14 mouse cellular contexts compared by ENCODE assay signal in the genomic region with DNA sequence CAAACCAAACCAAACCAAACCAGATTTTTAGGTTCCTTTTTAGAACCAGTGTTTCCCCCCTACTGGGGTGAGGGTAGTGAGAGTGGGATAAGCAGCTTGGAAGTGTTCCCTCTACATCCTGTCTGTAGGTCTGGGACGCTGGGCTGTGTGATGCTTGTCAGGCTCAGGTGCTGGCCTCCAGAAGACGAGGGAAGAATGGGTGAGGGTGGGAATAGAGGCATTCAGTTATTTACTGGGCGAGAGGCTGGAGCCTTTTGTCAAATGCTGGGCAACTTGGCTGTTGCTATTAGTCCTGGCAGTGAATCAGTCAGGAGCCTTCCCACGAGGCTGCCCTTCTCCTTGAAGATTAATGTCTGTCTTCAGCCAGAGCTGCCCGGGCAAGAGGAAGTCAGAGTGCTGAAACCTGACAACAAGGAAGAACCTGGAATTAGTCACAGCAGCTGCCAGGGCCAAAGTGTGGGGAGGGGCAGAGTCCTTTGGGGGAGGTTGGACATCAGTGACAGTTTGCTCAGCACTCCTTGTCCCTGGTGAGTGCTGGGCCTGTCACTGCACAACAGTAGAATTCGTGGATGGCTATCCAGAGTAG.
DNase-seq lines count a peak whose midpoint lies in the region; ATAC-seq and TF ChIP-seq lines count a peak whose summit lies in the region.
"Had no signal": no experiment of that assay in that cellular context is flagged by ENCODE, and none has a peak within 500 bp of the region (broad histone marks: within the 10 kb centered on the region; RNA-seq: fewer than 3 reads in every experiment).

No protein-coding gene starts in this region.

- H3K4me1 ChIP-seq in neural tube, embryonic 13.5 days (replicated peaks) = peaks cover 3% of the 10 kb centered on the region; the same call in 1 of the 2 replicates
- H3K4me1 ChIP-seq in liver, postnatal 0 days (ENCODE audit: insufficient read depth) = no peaks in the 10 kb centered on the region
- H3K4me1 ChIP-seq: forebrain, embryonic 13.5 days had no signal

- WGBS in neural tube, embryonic 13.5 days = 26% methylated on average over 6 of the region's 6 CpGs
- 43% methylated on average over 6 of the region's 6 CpGs for WGBS in liver, postnatal 0 days (ENCODE audit: insufficient replicate concordance)

- TF ChIP-seq EP300 in liver, postnatal 0 days (IDR thresholded peaks at IDR 0.05; ENCODE audit: low read depth) = no peak

- no peak overlapping the region for H3K4me3 ChIP-seq in neural tube, embryonic 13.5 days
- no peak overlapping the region for H3K4me3 ChIP-seq in liver, postnatal 0 days (ENCODE audit: low read depth, low read length)
- H3K4me3 ChIP-seq: forebrain, embryonic 13.5 days had no signal

- H3K27ac ChIP-seq in neural tube, embryonic 13.5 days (replicated peaks) = no peak overlapping the region
- no peak overlapping the region for H3K27ac ChIP-seq in liver, postnatal 0 days (ENCODE audit: low read depth)
- H3K27ac ChIP-seq: forebrain, embryonic 13.5 days had no signal

- H3K27me3 ChIP-seq in neural tube, embryonic 13.5 days = no peaks in the 10 kb centered on the region
- no peaks in the 10 kb centered on the region for H3K27me3 ChIP-seq in liver, postnatal 0 days (ENCODE audit: insufficient read depth, low read length)
- H3K27me3 ChIP-seq: forebrain, embryonic 13.5 days had no signal

- no peaks in the 10 kb centered on the region for H3K36me3 ChIP-seq in neural tube, embryonic 13.5 days
- H3K36me3 ChIP-seq in liver, postnatal 0 days (replicated peaks; ENCODE audit: insufficient read depth, low read length) = no peaks in the 10 kb centered on the region
- H3K36me3 ChIP-seq: G1E had no signal

- H3K9me3 ChIP-seq in neural tube, embryonic 13.5 days = no peaks in the 10 kb centered on the region
- H3K9me3 ChIP-seq in liver, postnatal 0 days (ENCODE audit: low read length) = no peaks in the 10 kb centered on the region
- H3K9me3 ChIP-seq: forebrain, embryonic 13.5 days; G1E had no signal

- peak; percentile 77 for ATAC-seq in neural tube, embryonic 13.5 days (ENCODE audit: low read depth)
- no peak for ATAC-seq in liver, postnatal 0 days
- ATAC-seq: forebrain, embryonic 13.5 days; inflammation-experienced regulatory T-cells, adult 6 months had no signal

- no peak for TF ChIP-seq CTCF in liver, postnatal 0 days (IDR thresholded peaks at IDR 0.05; ENCODE audit: low read depth)

- DNase-seq in ovary, adult 18-20 months (ENCODE audit: low spot score) = peak; percentile 26
- DNase-seq in ovary, postnatal 10 days (ENCODE audit: low spot score) = no peak
- peak; percentile 49 for DNase-seq in adrenal gland, postnatal 25 days
- DNase-seq in kidney, adult 8-10 months = peak; percentile 42 to 49
- DNase-seq in layer of hippocampus, adult 11-12 months (ENCODE audit: low spot score) = no peak
- DNase-seq in lung, postnatal 10 days = no peak
- DNase-seq in liver, postnatal 0 days = no peak
- DNase-seq: lung, adult 2 months; right cerebral cortex, postnatal 4 days; thymus, adult 2 months had no signal

- no peak overlapping the region for H3K4me2 ChIP-seq in neural tube, embryonic 13.5 days
- no peak overlapping the region for H3K4me2 ChIP-seq in liver, postnatal 0 days (ENCODE audit: low read depth, low read length)
- H3K4me2 ChIP-seq: forebrain, embryonic 13.5 days had no signal

- H3K9ac ChIP-seq in neural tube, embryonic 13.5 days = no peak overlapping the region
- H3K9ac ChIP-seq in liver, postnatal 0 days (replicated peaks) = no peak overlapping the region
- H3K9ac ChIP-seq: forebrain, embryonic 13.5 days had no signal

Comparison
In these comparisons a context has a peak if more than half of its experiments do, and no peak if none do; other contexts are left out.
1. DNase-seq: peak in ovary, adult 18-20 months (single experiment), adrenal gland, postnatal 25 days (single experiment) and kidney, adult 8-10 months (2 of 2); none in ovary, postnatal 10 days (single experiment), layer of hippocampus, adult 11-12 months (single experiment), lung, postnatal 10 days (single experiment) and liver, postnatal 0 days (single experiment).